9 mouse cellular contexts compared by ENCODE assay signal in the genomic region with DNA sequence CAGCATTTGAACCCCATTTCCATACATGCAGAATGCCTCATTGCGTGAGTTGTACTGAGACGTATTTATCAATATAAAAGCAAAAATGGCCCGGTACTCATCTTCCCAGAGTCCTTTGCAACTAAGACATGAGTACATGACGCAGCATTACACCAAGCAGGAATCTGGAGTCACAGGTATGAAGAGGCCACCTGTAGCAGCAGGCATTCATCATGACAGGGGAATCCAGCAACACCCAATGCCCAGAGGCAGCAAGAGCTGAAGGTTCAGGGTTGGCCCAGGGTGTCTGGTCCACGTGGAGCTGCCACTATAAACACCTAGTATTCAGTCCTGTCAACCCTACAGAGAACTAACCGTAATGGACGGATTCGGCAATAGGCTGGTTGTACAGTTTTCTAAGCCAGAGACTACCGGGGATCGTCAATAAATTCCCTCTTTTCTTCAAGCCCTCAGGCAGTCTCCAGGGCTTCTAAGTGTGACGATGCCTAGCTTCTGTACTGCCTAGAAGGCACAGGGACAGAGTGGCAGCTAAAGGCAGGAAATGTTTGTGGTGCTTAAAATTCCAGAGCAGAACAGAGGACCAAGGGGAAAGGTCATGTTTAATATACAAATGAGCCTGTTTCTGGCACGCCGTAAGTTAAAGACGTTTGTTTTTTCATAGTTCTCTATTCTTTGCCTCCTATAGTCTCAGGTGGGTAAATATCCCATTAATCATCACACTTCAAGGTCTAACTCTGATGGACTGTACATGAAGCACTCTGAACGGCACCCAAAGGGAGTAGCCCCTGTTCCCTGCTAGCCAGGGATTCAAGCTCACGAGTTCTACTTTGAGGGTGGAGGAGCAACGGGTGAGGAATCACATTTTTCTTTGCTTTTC.
DNase-seq lines count a peak whose midpoint lies in the region; ATAC-seq and TF ChIP-seq lines count a peak whose summit lies in the region.
"Had no signal": no experiment of that assay in that cellular context is flagged by ENCODE, and none has a peak within 500 bp of the region (broad histone marks: within the 10 kb centered on the region; RNA-seq: fewer than 3 reads in every experiment).

No protein-coding gene starts in this region.

- no peak for TF ChIP-seq CTCF in stomach, postnatal 0 days (IDR thresholded peaks at IDR 0.05; ENCODE audit: low read depth)

- no peaks in the 10 kb centered on the region for H3K9me3 ChIP-seq in midbrain, embryonic 10.5 days (replicated peaks)
- no peaks in the 10 kb centered on the region for H3K9me3 ChIP-seq in midbrain, embryonic 16.5 days (replicated peaks; ENCODE audit: control insufficient read depth, low read length, poor library complexity, severe bottlenecking)
- H3K9me3 ChIP-seq in intestine, embryonic 14.5 days (ENCODE audit: control insufficient read depth, low read length), result no peaks in the 10 kb centered on the region
- H3K9me3 ChIP-seq in liver, embryonic 15.5 days (replicated peaks), result no peaks in the 10 kb centered on the region
- H3K9me3 ChIP-seq in stomach, postnatal 0 days (ENCODE audit: control insufficient read depth, low read length), result no peaks in the 10 kb centered on the region

- no peaks in the 10 kb centered on the region for H3K27me3 ChIP-seq in midbrain, embryonic 10.5 days (ENCODE audit: low read depth, poor library complexity, severe bottlenecking)
- H3K27me3 ChIP-seq in midbrain, embryonic 16.5 days (ENCODE audit: control insufficient read depth, insufficient read depth, low read depth, low read length), result no peaks in the 10 kb centered on the region
- no peaks in the 10 kb centered on the region for H3K27me3 ChIP-seq in intestine, embryonic 14.5 days (replicated peaks; ENCODE audit: control insufficient read depth, insufficient read depth, low read length)
- H3K27me3 ChIP-seq in liver, embryonic 15.5 days, result no peaks in the 10 kb centered on the region
- no peaks in the 10 kb centered on the region for H3K27me3 ChIP-seq in stomach, postnatal 0 days (ENCODE audit: control insufficient read depth, insufficient read depth, low read length)

- peaks cover 28% of the 10 kb centered on the region for H3K4me1 ChIP-seq in midbrain, embryonic 10.5 days
- H3K4me1 ChIP-seq in midbrain, embryonic 16.5 days (ENCODE audit: control insufficient read depth, insufficient read depth, low read length), result peaks cover 6% of the 10 kb centered on the region; the same call in 1 of the 2 replicates
- H3K4me1 ChIP-seq in intestine, embryonic 14.5 days (replicated peaks; ENCODE audit: control insufficient read depth, insufficient read depth, low read length), result peaks cover 14% of the 10 kb centered on the region
- peaks cover 11% of the 10 kb centered on the region; the same call in 1 of the 2 replicates for H3K4me1 ChIP-seq in liver, embryonic 15.5 days (replicated peaks)
- peaks cover 4% of the 10 kb centered on the region for H3K4me1 ChIP-seq in stomach, postnatal 0 days (replicated peaks; ENCODE audit: control insufficient read depth, insufficient read depth)

- no peak for DNase-seq in midbrain, embryonic 10.5 days (ENCODE audit: low spot score)
- DNase-seq in intestine, embryonic 14.5 days (ENCODE audit: low spot score), result no peak
- peak; percentile 19 for DNase-seq in stomach, postnatal 0 days (ENCODE audit: low spot score)
- no peak for DNase-seq in spleen, postnatal 4 days (ENCODE audit: low spot score in 2 of 2)
- no peak for DNase-seq in frontal cortex, postnatal 10 days (ENCODE audit: low spot score in 2 of 2)
- DNase-seq in adrenal gland, adult 8-10 months, result no peak
- DNase-seq: cerebellum, adult 11-12 months had no signal

- H3K4me3 ChIP-seq in midbrain, embryonic 10.5 days, result no peak overlapping the region
- no peak overlapping the region for H3K4me3 ChIP-seq in midbrain, embryonic 16.5 days (ENCODE audit: low read depth, low read length)
- H3K4me3 ChIP-seq in intestine, embryonic 14.5 days (ENCODE audit: low read depth, low read length), result no peak overlapping the region
- no peak overlapping the region for H3K4me3 ChIP-seq in liver, embryonic 15.5 days (replicated peaks)
- no peak overlapping the region for H3K4me3 ChIP-seq in stomach, postnatal 0 days (ENCODE audit: low read depth, low read length)

- 67% methylated on average over 17 of the region's 17 CpGs for WGBS in midbrain, embryonic 10.5 days
- WGBS in midbrain, embryonic 16.5 days, result 62% methylated on average over 17 of the region's 17 CpGs
- WGBS in intestine, embryonic 14.5 days, result 24% methylated on average over 17 of the region's 17 CpGs
- WGBS in liver, embryonic 15.5 days (ENCODE audit: insufficient replicate concordance), result 37% methylated on average over 17 of the region's 17 CpGs
- 26% methylated on average over 17 of the region's 17 CpGs for WGBS in stomach, postnatal 0 days

- TF ChIP-seq EP300 in stomach, postnatal 0 days (optimal IDR thresholded peaks at IDR 0.05), result no peak

- no peak overlapping the region for H3K4me2 ChIP-seq in midbrain, embryonic 16.5 days (ENCODE audit: low read length)
- H3K4me2 ChIP-seq in intestine, embryonic 14.5 days (ENCODE audit: low read length), result peak overlapping the region; percentile 28
- peak overlapping the region; percentile 20; the same call in 1 of the 2 replicates for H3K4me2 ChIP-seq in liver, embryonic 15.5 days
- peak overlapping the region; percentile 27 for H3K4me2 ChIP-seq in stomach, postnatal 0 days (replicated peaks; ENCODE audit: low read depth)

- no peak overlapping the region for H3K9ac ChIP-seq in midbrain, embryonic 16.5 days (ENCODE audit: low read depth, low read length)
- no peak overlapping the region for H3K9ac ChIP-seq in intestine, embryonic 14.5 days (ENCODE audit: low read length)
- no peak overlapping the region for H3K9ac ChIP-seq in liver, embryonic 15.5 days
- H3K9ac ChIP-seq in stomach, postnatal 0 days (ENCODE audit: low read length), result no peak overlapping the region

- no peaks in the 10 kb centered on the region for H3K36me3 ChIP-seq in midbrain, embryonic 10.5 days
- H3K36me3 ChIP-seq in midbrain, embryonic 16.5 days (ENCODE audit: control insufficient read depth, insufficient read depth, low read length), result no peaks in the 10 kb centered on the region
- H3K36me3 ChIP-seq in intestine, embryonic 14.5 days (ENCODE audit: control insufficient read depth, insufficient read depth, low read length), result no peaks in the 10 kb centered on the region
- H3K36me3 ChIP-seq in liver, embryonic 15.5 days (replicated peaks), result no peaks in the 10 kb centered on the region
- no peaks in the 10 kb centered on the region for H3K36me3 ChIP-seq in stomach, postnatal 0 days (ENCODE audit: control insufficient read depth, insufficient read depth, low read length)

- no peak for ATAC-seq in midbrain, embryonic 16.5 days
- peak; percentile 58; the same call in 1 of the 2 replicates for ATAC-seq in intestine, embryonic 14.5 days (replicated peaks; ENCODE audit: low FRiP score, low TSS enrichment, low read depth)
- ATAC-seq in liver, embryonic 15.5 days (ENCODE audit: insufficient read depth), result 0 out of 2 replicates have a peak, but pooled peaks have one; percentile 22
- peak; percentile 86 for ATAC-seq in stomach, postnatal 0 days (ENCODE audit: low FRiP score, low TSS enrichment)

- peak overlapping the region; percentile 23; the same call in 1 of the 2 replicates for H3K27ac ChIP-seq in midbrain, embryonic 10.5 days (replicated peaks)
- no peak overlapping the region for H3K27ac ChIP-seq in midbrain, embryonic 16.5 days (ENCODE audit: low read length)
- H3K27ac ChIP-seq in intestine, embryonic 14.5 days (ENCODE audit: low read depth), result no peak overlapping the region
- peak overlapping the region; percentile 57 for H3K27ac ChIP-seq in liver, embryonic 15.5 days (replicated peaks)
- no peak overlapping the region for H3K27ac ChIP-seq in stomach, postnatal 0 days (replicated peaks)

Comparison
In these comparisons a context has a peak if more than half of its experiments do, and no peak if none do; other contexts are left out.
1. H3K27ac ChIP-seq: peak in midbrain, embryonic 10.5 days (single experiment) and liver, embryonic 15.5 days (single experiment); none in midbrain, embryonic 16.5 days (single experiment), intestine, embryonic 14.5 days (single experiment) and stomach, postnatal 0 days (single experiment).